Mouse (Mus musculus) adrenal gland, postnatal 14 days (tissue): ENCODE measurements around the gene Slc44a1. TPM values are rescaled to one million over a fixed set of nuclear protein-coding genes. Genes with fewer than 3 reads are reported as not detected.
A peak's percentile ranks its signal among the peaks of the same experiment; 100 is the strongest.

ENCODE experiments used
- DNase-seq: peaks from one replicate; pipeline ENCODE4 v3.0.0; 2021; ENCODE audit warnings: mixed read lengths
- long read RNA-seq, 2 experiments: library from polyadenylated mRNA; stranded (forward); transcript quantifications; one replicate each; pipeline ENCODE4 v2.0.0; 2021
- total RNA-seq: library from RNA; stranded (reverse); gene quantifications from 2 replicates; pipeline ENCODE4 v1.2.3, GENCODE M21; 2021

The Slc44a1 gene
- total RNA-seq = 68.1 and 74.7 TPM in 2 replicates
- long read RNA-seq, experiment 1, full-length matches to known transcripts = 51 of 75 reads
- long read RNA-seq, experiment 1, partial matches to known transcripts = 12 of 75 reads
- long read RNA-seq, experiment 1, other reads (novel, unspliced or antisense) = 12 of 75 reads
- long read RNA-seq, experiment 2, full-length matches to known transcripts = 52 of 71 reads
- long read RNA-seq, experiment 2, partial matches to known transcripts = 1 of 71 reads
- long read RNA-seq, experiment 2, other reads (novel, unspliced or antisense) = 18 of 71 reads

- peak; percentile 96 for DNase-seq
These were observed at the start of gene Slc44a1 for GRCm38 (mm10) chr4:53440010-53440815. Slc44a1 (plus strand) TSS chr4:53440413.

DNA sequence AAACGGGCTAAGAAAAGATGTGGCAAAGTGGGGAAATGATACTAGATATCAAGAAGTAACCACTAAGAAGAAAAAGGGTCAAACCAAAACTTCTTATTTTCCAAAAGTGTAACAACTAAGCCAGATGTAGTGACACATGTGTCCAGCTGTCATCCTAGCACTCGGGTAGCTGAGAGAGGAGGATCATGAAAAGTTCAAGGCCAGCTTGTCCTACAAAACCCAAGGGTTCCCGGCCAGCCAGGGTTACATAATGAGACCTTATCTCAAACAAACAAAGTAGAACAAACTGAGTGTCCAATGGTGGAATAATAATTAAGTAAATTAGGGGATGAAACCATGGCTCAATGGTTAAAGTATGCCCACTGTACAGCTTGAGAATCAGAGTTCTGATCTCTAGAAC lies 45.2 kb upstream of the Slc44a1 start:
- DNase-seq = peak; percentile 69

DNA sequence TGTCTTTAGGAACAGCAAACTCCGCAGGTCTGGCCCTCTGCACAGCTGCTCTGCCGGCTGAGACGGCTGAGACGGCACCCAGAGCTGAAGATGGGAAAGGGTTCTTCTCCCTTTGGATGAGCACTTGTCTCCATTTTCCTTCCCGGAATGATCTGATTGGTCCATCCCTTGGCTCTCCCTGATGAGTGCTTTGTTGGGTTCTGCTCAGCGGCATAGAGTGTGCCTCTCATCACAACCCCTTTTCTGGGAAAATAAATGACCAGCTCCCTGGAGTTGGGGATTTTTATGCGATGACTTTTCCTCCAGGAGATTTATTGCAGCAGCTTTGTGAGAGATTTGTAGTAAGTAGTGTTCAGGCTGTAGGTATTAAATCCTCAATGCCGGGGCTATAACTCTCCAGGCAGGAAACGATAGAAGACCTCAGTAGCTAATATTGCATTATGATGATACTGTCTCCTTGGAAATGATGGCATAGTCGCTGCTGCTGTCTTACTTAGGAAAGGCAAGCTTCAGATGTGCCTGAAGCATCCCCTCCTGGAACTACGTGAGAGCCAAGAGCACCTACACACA lies 43.5 kb upstream of the Slc44a1 start:
- DNase-seq = no peak

DNA sequence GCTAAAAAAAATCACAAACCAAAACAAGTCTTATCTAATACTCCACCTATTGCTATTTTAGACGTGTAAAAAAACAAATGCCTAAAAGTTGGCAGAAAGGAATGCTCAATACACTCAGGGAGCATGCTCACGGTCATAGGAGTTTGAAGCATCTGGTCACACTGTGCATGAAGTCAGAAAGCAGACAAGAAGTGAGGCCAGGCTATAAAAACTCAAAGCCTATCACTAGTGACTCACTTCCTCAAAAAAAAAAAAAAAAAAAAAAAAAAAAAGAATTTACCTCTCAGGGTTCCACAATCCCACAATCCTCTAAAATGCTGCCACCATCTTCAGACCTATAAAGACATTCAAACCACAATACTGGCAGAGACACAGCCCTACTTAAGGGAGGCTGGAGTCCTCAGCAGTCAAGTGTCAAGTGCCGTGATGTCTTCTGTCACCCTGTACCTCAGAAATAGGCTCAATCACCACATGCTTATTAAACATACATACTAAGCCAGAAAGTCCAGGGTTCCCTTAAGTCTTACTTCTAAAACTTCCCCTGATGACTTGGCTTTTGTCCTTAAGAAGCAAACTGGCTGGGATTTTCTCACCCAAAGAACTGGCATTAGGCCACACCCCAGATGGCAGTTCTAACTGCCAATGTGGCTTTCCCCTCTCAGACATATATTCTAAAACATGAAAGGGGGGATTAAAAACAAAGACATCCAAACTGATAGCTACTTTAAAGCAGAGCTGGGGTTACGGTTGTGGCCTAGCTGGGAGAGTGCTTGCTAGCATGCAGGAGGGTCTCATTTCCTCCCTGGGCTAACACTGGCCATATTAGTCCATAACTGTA lies 42.7 kb upstream of the Slc44a1 start:
- DNase-seq = no peak

GRCm38 (mm10) chr4:53398561-53398960 lies 41.7 kb upstream of the Slc44a1 start:
- DNase-seq = no peak

GRCm38 (mm10) chr4:53399428-53399827 lies 40.8 kb upstream of the Slc44a1 start:
- no peak for DNase-seq

DNA sequence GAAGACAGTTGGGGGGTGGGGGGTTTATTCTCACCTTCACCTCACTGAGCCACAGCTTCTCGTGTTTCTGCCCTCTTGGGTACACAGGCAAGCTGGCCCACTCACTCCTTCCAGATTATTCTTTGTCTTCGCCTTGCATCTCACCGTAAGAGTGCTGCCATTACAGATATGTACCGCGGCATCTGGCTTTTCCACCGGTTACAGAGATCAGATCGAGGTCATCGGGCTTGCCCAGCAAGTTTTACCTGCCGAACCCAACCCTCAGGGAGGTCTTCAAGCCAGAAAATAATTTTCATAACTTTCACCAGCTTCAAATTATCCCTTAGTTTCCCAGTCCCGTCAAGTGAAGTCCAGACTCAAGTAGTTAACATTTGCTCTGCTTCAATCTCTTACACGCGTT lies 36.8 kb upstream of the Slc44a1 start:
- DNase-seq = no peak

GRCm38 (mm10) chr4:53404431-53404925 lies 35.7 kb upstream of the Slc44a1 start:
- no peak for DNase-seq

DNA sequence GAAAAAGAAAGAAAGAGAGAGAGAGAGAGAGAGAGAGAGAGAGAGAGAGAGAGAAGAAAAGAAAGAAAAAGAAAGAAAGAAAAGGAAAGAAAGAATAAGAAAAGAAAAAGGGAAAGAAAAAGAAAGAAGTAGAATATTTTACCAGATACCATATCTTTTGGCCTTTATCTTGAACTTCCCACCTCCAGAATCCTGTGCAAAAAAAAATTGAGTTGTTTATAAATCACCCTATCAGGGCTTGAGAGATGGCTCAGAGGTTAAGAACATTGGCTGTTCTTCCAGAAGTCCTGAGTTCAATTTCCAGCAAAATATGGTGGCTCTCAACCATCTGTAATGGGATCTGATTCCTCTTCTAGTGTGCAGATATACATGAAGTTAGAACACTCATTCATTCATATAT lies 33.3 kb upstream of the Slc44a1 start:
- DNase-seq = no peak

GRCm38 (mm10) chr4:53408821-53409220 lies 31.4 kb upstream of the Slc44a1 start:
- no peak for DNase-seq

- peak; percentile 19 for DNase-seq
These were observed 30.6 kb upstream of the Slc44a1 start for GRCm38 (mm10) chr4:53409526-53410085.

- DNase-seq = no peak
These were observed 29.5 kb upstream of the Slc44a1 start for GRCm38 (mm10) chr4:53410752-53411151.

- DNase-seq = no peak
These were observed 28.0 kb upstream of the Slc44a1 start for GRCm38 (mm10) chr4:53411958-53412870.

DNA sequence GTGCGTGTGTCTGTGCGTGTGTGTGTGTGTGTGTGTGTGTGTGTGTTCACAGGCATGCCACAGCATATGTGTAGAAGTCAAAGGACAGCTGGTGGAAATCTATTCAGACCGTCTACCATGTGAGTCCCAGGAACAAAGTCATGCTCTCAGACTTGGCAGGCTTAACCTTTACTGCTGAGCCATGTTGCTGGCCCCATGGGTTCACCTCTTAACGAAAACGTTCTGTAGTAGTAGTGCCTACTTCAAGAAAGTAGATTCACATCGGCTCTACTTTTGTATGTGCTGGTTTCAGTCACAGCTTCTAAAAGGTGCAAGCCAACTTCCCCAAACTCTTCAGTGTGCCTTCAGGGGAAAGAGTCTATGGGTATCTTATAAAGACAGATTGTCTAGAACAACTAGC lies 27.2 kb upstream of the Slc44a1 start:
- DNase-seq = no peak

DNA sequence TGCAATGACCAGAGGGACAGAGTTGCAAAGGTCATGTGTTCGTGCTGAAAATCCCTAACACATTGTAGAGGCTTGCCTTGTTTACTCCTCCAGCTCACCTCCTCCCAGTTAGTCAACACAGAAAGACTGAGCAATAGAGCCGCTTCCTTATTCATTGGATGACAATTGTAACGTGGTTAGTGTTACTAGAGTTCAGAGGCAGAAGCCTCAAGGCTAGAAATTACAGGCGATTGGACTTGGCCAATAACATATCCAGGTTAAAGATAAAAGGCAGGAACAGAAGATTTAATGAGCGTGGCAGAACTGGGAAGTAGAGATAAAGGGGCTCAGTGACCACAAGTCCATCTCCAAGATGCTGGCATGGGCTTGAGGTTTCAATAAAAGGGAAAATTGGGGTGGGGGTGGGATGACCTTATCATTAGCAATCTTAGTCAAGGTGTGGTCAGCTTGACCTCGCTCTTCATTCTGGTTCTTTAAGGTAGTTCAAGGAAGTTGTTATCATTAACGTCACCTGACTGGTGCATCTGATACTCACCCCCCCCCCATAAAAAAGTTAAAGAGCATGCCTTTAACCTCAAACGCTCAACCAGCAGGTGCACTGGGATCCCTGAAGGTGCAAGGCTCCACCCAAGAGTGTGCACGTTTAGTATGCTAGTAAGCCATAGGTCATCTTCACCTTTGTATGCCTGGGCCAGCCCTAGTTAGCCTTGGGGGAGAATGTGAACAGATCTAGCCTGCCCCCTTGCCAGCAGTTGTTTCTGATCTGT lies 26.0 kb upstream of the Slc44a1 start:
- DNase-seq = no peak

- DNase-seq = peak; percentile 59
These were observed 24.2 kb upstream of the Slc44a1 start for GRCm38 (mm10) chr4:53415873-53416637.

GRCm38 (mm10) chr4:53416928-53417327 lies 23.3 kb upstream of the Slc44a1 start:
- DNase-seq = no peak

- no peak for DNase-seq
These were observed 17.4 kb upstream of the Slc44a1 start for GRCm38 (mm10) chr4:53422799-53423198.

DNA sequence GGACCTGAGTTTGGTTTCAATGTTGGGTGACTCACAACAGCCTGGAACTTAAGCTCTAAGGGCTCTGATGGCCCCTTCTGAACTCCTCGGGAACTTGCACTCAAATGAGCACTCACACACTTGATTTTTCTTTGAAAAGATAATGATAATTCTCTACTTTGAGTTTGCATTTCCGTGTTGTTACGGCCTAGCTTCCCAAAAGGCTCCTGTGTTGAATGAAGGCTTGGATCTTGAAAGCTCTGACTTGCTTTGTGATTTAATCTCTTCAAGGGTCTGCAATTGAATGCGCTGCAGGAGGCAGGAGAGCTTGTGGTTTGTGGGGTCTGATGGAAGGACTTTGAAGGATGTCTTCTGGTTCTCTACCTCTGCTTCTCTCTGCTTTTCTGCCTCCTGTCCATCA lies 13.1 kb upstream of the Slc44a1 start:
- DNase-seq = no peak
